Mouse (Mus musculus): ENCODE results near the gene Scd1.

- TF ChIP-seq CTCF (IDR thresholded peaks at IDR 0.05; ENCODE audit: control insufficient read depth, insufficient read depth, insufficient read length) (no peak), USF1 (IDR thresholded peaks at IDR 0.05; ENCODE audit: low read depth) (no peak), FOSL1 (IDR thresholded peaks at IDR 0.05; ENCODE audit: insufficient read depth, low read length, poor library complexity, severe bottlenecking) (no peak), MYOD1 (IDR thresholded peaks at IDR 0.05; ENCODE audit: control insufficient read depth, insufficient read length, low read depth) (no peak), MYOG (IDR thresholded peaks at IDR 0.05; ENCODE audit: control insufficient read depth, extremely low read depth, insufficient read length) (no peak), CEBPB (IDR thresholded peaks at IDR 0.05; ENCODE audit: low read depth) (no peak)
Measured at GRCm38 (mm10) chr19:44385887-44386498, 21.7 kb downstream of the Scd1 start.
